ENCODE assay signal across 24 mouse cellular contexts in genomic region chr3:14804906-14805305, GRCm38 (mm10). TPM values are rescaled to one million over a fixed set of nuclear protein-coding genes. Genes with fewer than 3 reads are reported as not detected.
"Had no signal": no experiment of that assay in that cellular context is flagged by ENCODE, and none has a peak within 500 bp of the region (broad histone marks: within the 10 kb centered on the region; RNA-seq: fewer than 3 reads in every experiment).

No protein-coding gene starts in this region.

- DNase-seq: liver, postnatal 0 days; lung, adult 2 months; lung, postnatal 14 days; lung, postnatal 36 days; retina, postnatal 1 day; right cerebral cortex, adult 18-20 months; right cerebral cortex, postnatal 25 days; thymus, adult 2 months; thymus, postnatal 25 days; thymus, postnatal 4 days had no signal

- H3K4me2 ChIP-seq: liver, embryonic 15.5 days; lung, embryonic 15.5 days; midbrain, embryonic 11.5 days; midbrain, embryonic 13.5 days; midbrain, embryonic 15.5 days; neural tube, embryonic 12.5 days; stomach, embryonic 15.5 days had no signal

- H3K4me3 ChIP-seq: liver, embryonic 15.5 days; lung, embryonic 15.5 days; midbrain, embryonic 13.5 days; midbrain, embryonic 15.5 days; neural tube, embryonic 12.5 days; stomach, embryonic 15.5 days had no signal

- H3K9ac ChIP-seq: liver, embryonic 15.5 days; liver, postnatal 0 days; lung, embryonic 15.5 days; midbrain, embryonic 13.5 days; midbrain, embryonic 15.5 days; neural tube, embryonic 12.5 days; stomach, embryonic 15.5 days had no signal

- H3K36me3 ChIP-seq: liver, embryonic 15.5 days; lung, embryonic 15.5 days; midbrain, embryonic 13.5 days; midbrain, embryonic 15.5 days; neural tube, embryonic 12.5 days; stomach, embryonic 15.5 days had no signal

- H3K27me3 ChIP-seq: liver, embryonic 15.5 days; lung, embryonic 15.5 days; midbrain, embryonic 13.5 days; midbrain, embryonic 15.5 days; neural tube, embryonic 12.5 days; stomach, embryonic 15.5 days had no signal

- H3K9me3 ChIP-seq: liver, embryonic 15.5 days; lung, embryonic 15.5 days; midbrain, embryonic 13.5 days; midbrain, embryonic 15.5 days; neural tube, embryonic 12.5 days; stomach, embryonic 15.5 days had no signal

- ATAC-seq: liver, postnatal 0 days; lung, postnatal 0 days; midbrain, embryonic 13.5 days; midbrain, embryonic 15.5 days had no signal

- H3K27ac ChIP-seq: liver, embryonic 15.5 days; lung, embryonic 15.5 days; macrophage; midbrain, embryonic 13.5 days; midbrain, embryonic 15.5 days; neural tube, embryonic 12.5 days; stomach, embryonic 15.5 days; stomach, postnatal 0 days had no signal

- H3K4me1 ChIP-seq: liver, embryonic 15.5 days; lung, embryonic 15.5 days; midbrain, embryonic 13.5 days; midbrain, embryonic 15.5 days; neural tube, embryonic 12.5 days; stomach, embryonic 15.5 days had no signal

RNA-seq across cellular contexts. Expression of gene Car1, which starts 3.3 kb away (rescaled TPM):
- total RNA-seq: midbrain, postnatal 0 days; monocyte, adult 5-6 weeks; neutrophil, adult 5-6 weeks had no signal
- polyA plus RNA-seq: macrophage; midbrain, embryonic 11.5 days; midbrain, embryonic 13.5 days; neural tube, embryonic 12.5 days; neural tube, embryonic 14.5 days had no signal

RNA-seq across cellular contexts. Expression of gene Car3, which starts 58.4 kb away (rescaled TPM):
- total RNA-seq: monocyte, adult 5-6 weeks; neutrophil, adult 5-6 weeks had no signal
- polyA plus RNA-seq: macrophage had no signal
